Mouse (Mus musculus) 416B (cell line): Measurements from ENCODE around the gene Gm4907.
"Not testable (repeated sequence)": the region's sequence is repeated elsewhere in the genome, so short reads cannot be mapped to it uniquely, and the experiment has no call there.

Experiments
- DNase-seq: peaks from one replicate; pipeline ENCODE4 v3.0.0; 2011; ENCODE audit warnings: low read depth

Gene Gm4907

GRCm38 (mm10) chrX:23882253-23882652, at the start of gene Gm4907:
TSS of gene Gm4907 (plus strand) at chrX:23882553.
- not testable (repeated sequence) for DNase-seq

DNA sequence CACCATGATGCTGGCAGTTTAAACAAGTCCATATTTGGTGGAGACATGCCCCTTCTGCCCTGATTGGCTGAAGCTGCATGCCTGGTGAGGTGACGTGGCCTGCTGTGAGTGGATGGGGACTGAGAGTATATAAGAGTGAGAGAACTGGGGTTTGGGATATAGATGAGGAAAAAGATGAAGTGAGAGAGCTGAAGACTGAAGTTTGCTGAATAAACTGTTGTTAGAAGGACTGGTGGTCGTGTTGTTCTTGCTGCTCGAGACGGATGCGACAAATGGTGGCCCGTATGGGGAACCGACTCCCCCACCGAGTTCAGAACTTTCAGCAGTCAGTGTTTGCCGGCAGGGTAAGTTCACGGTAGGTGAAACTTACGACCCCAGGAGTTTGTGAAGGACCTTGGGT, 48.6 kb upstream of the Gm4907 start:
- not testable (repeated sequence) for DNase-seq

DNA sequence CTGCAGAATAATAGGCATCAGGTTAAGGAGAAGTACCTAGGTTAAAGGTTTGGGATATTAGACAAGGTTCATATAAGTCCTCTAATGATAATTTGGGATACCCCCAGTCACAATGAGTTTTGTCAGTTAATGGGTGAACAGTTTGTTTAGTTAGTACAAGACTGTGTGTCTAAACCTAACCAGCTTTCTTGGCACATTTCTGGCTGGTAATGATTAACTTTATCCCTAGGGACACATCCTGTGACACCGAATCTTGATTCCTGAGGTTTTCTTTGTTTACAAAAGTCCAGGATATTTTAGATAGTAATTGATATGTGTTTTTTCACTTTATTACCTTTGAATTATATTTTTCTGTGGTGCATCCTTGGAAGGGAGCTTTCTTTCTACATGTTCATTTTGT, 41.4 kb upstream of the Gm4907 start:
- no peak for DNase-seq

GRCm38 (mm10) chrX:23954161-23954560, 71.8 kb downstream of the Gm4907 start:
- DNase-seq = no peak
